Mouse (Mus musculus): Measurements from ENCODE around the gene Meis3.

DNA sequence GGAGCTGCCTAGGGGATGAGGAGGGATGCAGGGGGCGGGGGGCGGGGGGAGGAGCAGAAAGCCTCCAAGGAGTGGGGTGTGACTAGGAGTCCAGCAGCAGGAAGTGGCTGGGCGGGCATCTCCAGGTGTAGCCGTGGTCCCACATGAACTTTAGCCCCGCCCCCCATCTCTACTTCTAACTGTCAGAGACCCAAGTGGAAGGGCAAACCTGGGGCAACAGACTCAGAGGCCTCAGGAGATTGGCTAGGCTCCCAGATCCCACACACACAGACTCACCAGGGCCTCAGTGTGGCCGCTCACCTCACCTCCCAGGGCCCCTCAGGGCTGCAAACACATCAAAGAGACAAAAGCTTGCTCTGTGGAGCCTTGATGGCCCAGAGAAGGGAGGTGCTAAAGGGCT lies 21.7 kb downstream of the Meis3 start:
- TF ChIP-seq POLR2A (IDR thresholded peaks at IDR 0.05; ENCODE audit: insufficient read depth, low read length) (no peak), CTCF (IDR thresholded peaks at IDR 0.05; ENCODE audit: low read depth, low read length) (no peak)
